Mouse (Mus musculus): Measurements from ENCODE around the gene Gm19668. TPM values are rescaled to one million over a fixed set of nuclear protein-coding genes. Genes with fewer than 3 reads are reported as not detected.
"Not testable (repeated sequence)": the region's sequence is repeated elsewhere in the genome, so short reads cannot be mapped to it uniquely, and the experiment has no call there.

Gene Gm19668
- total RNA-seq, 2 experiments from 2014 or later = not detected

GRCm38 (mm10) chr10:77797677-77798076 lies 1.3 kb downstream of the Gm19668 start:
- intact Hi-C loops (cut with DNase I) = no loop called here
- H3K27ac ChIP-seq = no peak overlapping the region
- TF ChIP-seq CTCF (IDR thresholded peaks at IDR 0.05) = no peak
- no peak overlapping the region for H3K4me3 ChIP-seq
- DNase-seq = no peak

GRCm38 (mm10) chr10:77794976-77795375 lies 4.0 kb downstream of the Gm19668 start, which contains the start of gene Gm9639:
TSS of gene Gm9639 (minus strand) at chr10:77795076.
- Histone ChIP-seq H3K4me3 (no peak within 1 kb of the TSS), H3K27ac (no peak within 1 kb of the TSS)
- intact Hi-C loops (cut with DNase I) = no loop called here
- TF ChIP-seq CTCF (IDR thresholded peaks at IDR 0.05) = no peak
- DNase-seq = no peak

- Histone ChIP-seq H3K4me3 (no peak overlapping the region), H3K27ac (no peak overlapping the region)
- intact Hi-C loops (cut with DNase I) = no loop called here
- DNase-seq = no peak
- no peak for TF ChIP-seq CTCF (IDR thresholded peaks at IDR 0.05)
Measured at GRCm38 (mm10) chr10:77788621-77789020, 10.3 kb downstream of the Gm19668 start.

GRCm38 (mm10) chr10:77787876-77788275 lies 11.1 kb downstream of the Gm19668 start, which contains the start of gene Gm7137:
TSS of gene Gm7137 (minus strand) at chr10:77788200.
- H3K27ac ChIP-seq; intact Hi-C loops (cut with DNase I); DNase-seq; H3K4me3 ChIP-seq: not testable (repeated sequence)

- H3K4me3 ChIP-seq; intact Hi-C loops (cut with DNase I); H3K27ac ChIP-seq; DNase-seq: not testable (repeated sequence)
Measured at GRCm38 (mm10) chr10:77783396-77783795, 15.5 kb downstream of the Gm19668 start.

- DNase-seq; intact Hi-C loops (cut with DNase I); H3K4me3 ChIP-seq; H3K27ac ChIP-seq: not testable (repeated sequence)
Measured at GRCm38 (mm10) chr10:77782442-77782841, 16.5 kb downstream of the Gm19668 start, which contains the start of gene Gm3250. TSS of gene Gm3250 (minus strand) at chr10:77782542.

GRCm38 (mm10) chr10:77776844-77777243 lies 22.1 kb downstream of the Gm19668 start, which contains the start of gene Gm7138:
TSS of gene Gm7138 (minus strand) at chr10:77776944.
- H3K4me3 ChIP-seq; intact Hi-C loops (cut with DNase I); DNase-seq; H3K27ac ChIP-seq: not testable (repeated sequence)

- H3K27ac ChIP-seq; intact Hi-C loops (cut with DNase I); DNase-seq; H3K4me3 ChIP-seq: not testable (repeated sequence)
Measured at GRCm38 (mm10) chr10:77772142-77772541, 26.8 kb downstream of the Gm19668 start.

- intact Hi-C loops (cut with DNase I); H3K27ac ChIP-seq; DNase-seq; H3K4me3 ChIP-seq: not testable (repeated sequence)
Measured at GRCm38 (mm10) chr10:77771225-77771624, 27.7 kb downstream of the Gm19668 start, which contains the start of gene Gm3238. TSS of gene Gm3238 (minus strand) at chr10:77771325.

- no peak overlapping the region for H3K27ac ChIP-seq
- no peak overlapping the region for H3K4me3 ChIP-seq
- no peak for DNase-seq
- TF ChIP-seq CTCF (IDR thresholded peaks at IDR 0.05) = no peak
- intact Hi-C loops (cut with DNase I) = no loop called here
Measured at GRCm38 (mm10) chr10:77769727-77770126, 29.2 kb downstream of the Gm19668 start.

- DNase-seq; H3K4me3 ChIP-seq; intact Hi-C loops (cut with DNase I); H3K27ac ChIP-seq: not testable (repeated sequence)
Measured at GRCm38 (mm10) chr10:77759582-77759981, 39.4 kb downstream of the Gm19668 start, which contains the start of gene Gm3233. TSS of gene Gm3233 (minus strand) at chr10:77759682.

- intact Hi-C loops (cut with DNase I) = no loop called here
- Histone ChIP-seq H3K4me3 (no peak overlapping the region), H3K27ac (no peak overlapping the region)
- TF ChIP-seq CTCF (IDR thresholded peaks at IDR 0.05) = peak; percentile 18; the same call in 1 of the 2 replicates
- DNase-seq = no peak
Measured at GRCm38 (mm10) chr10:77753448-77753847, 45.5 kb downstream of the Gm19668 start.

- intact Hi-C loops (cut with DNase I); H3K27ac ChIP-seq; DNase-seq; H3K4me3 ChIP-seq: not testable (repeated sequence)
- peak; percentile 13; the same call in 1 of the 2 replicates for TF ChIP-seq CTCF (IDR thresholded peaks at IDR 0.05)
Measured at GRCm38 (mm10) chr10:77752312-77752711, 46.6 kb downstream of the Gm19668 start.

GRCm38 (mm10) chr10:77751254-77751653 lies 47.7 kb downstream of the Gm19668 start, which contains the start of gene Gm9736:
TSS of gene Gm9736 (minus strand) at chr10:77751354.
- intact Hi-C loops (cut with DNase I) = loop anchor here (1.0 kb wide), 1 partner anchor 12 kb away; no protein-coding TSS in a partner anchor
- H3K27ac ChIP-seq, DNase-seq, H3K4me3 ChIP-seq: not testable (repeated sequence)

- not testable (repeated sequence) for H3K4me3 ChIP-seq, H3K27ac ChIP-seq, DNase-seq
- intact Hi-C loops (cut with DNase I) = loop anchor here (1.0 kb wide), 1 partner anchor 13 kb away; no protein-coding TSS in a partner anchor
Measured at GRCm38 (mm10) chr10:77750686-77751085, 48.2 kb downstream of the Gm19668 start.
